Mouse (Mus musculus): ENCODE measurements around the gene Ube2g1.
"Not testable (repeated sequence)": the region's sequence is repeated elsewhere in the genome, so short reads cannot be mapped to it uniquely, and the experiment has no call there.

Ube2g1 gene

GRCm38 (mm10) chr11:72597780-72598179 lies 9.3 kb upstream of the Ube2g1 start:
- no peak for DNase-seq (ENCODE audit: inconsistent ontology term)

DNA sequence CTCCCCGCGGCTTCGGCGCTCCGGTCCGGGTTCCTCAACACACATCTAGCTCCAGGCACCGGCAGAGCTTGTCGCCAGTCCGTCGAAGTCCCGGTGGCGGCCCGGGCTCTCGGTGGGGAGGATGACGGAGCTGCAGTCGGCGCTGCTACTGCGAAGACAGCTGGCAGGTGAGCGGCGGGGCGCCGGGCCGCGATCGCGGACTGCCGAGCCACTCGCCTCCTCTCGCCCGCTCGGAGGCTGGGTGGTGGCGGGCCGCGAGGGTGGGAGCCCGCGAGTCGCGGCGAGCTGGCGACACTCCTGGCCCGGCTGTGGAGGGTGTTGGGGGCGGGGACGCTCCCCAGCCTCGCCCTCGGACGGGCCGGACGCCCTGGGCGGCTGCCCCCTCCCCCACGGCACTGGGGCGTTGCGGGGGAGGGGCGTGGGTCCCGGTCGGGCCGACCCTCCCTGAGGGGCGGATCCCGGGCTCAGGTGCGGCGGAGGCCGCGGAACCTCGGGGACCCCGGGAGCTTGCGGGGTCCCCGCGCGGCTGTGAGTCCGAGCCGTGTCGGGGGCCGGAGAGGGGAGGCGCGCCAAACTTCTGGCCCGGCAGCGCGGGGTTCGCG lies 487 bp downstream of the Ube2g1 start:
- peak; percentile 88 for DNase-seq (ENCODE audit: inconsistent ontology term)

GRCm38 (mm10) chr11:72608071-72608679 lies 1.1 kb downstream of the Ube2g1 start:
- peak; percentile 97 for DNase-seq (ENCODE audit: inconsistent ontology term)

DNA sequence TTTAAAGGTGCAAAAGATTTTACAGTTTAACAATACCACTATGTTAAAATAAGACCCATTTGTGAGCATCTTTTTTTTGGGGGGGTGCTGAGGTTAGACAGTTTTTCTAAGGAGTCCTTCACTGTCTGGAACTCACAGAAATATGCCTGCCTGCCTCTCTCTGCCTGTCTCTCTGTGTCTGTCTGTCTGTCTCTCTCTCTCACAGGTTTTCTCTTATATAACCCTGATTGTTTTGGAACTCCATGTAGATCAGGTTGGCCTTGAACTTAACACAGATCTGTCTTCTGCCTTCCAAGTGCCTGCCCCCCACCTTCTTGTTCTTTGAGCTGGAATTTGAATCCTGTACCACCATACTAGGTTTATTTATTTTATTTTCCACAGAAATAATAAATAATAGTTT lies 2.2 kb downstream of the Ube2g1 start:
- no peak for DNase-seq (ENCODE audit: inconsistent ontology term)

DNA sequence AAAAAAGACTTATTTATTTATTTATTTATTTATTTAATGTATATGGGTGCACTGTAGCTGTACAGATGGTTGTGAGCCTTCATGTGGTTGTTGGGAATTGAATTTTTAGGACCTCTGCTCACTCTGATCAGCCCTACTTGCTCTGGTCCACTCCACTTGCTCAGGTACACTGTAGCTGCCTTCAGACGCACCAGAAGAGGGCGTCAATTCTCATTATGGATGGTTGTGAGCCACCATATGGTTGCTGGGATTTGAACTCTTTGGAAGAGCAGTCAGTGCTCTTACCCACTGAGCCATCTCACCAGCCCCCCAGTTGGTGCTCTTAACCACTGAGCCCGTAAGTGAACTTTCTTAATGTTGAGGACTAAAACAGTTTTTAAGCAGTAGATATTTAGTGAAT lies 7.3 kb downstream of the Ube2g1 start:
- not testable (repeated sequence) for DNase-seq (ENCODE audit: inconsistent ontology term)

- DNase-seq (ENCODE audit: inconsistent ontology term) = no peak
Observed at GRCm38 (mm10) chr11:72615931-72616330, 8.8 kb downstream of the Ube2g1 start.

GRCm38 (mm10) chr11:72618476-72618875 lies 11.4 kb downstream of the Ube2g1 start:
- DNase-seq (ENCODE audit: inconsistent ontology term) = no peak

DNA sequence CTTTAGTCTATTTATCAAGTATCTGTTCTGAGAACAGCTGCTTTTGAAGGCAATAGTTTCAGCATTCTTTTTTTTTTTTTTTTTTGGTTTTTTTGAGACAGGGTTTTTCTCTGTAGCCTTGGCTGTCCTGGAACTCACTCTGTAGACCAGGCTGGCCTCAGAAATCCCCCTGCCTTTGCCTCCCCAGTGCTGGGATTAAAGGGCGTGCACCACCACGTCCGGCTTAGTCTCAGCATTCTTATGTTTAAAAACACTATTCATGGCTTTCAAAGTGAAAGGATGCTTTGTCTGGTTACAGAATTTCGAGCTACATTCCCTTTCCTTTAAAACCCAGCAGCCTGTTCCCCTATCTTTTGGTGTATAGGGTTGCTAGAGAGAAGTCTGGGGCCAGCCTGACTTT lies 35.6 kb downstream of the Ube2g1 start:
- DNase-seq (ENCODE audit: inconsistent ontology term) = peak; percentile 7

DNA sequence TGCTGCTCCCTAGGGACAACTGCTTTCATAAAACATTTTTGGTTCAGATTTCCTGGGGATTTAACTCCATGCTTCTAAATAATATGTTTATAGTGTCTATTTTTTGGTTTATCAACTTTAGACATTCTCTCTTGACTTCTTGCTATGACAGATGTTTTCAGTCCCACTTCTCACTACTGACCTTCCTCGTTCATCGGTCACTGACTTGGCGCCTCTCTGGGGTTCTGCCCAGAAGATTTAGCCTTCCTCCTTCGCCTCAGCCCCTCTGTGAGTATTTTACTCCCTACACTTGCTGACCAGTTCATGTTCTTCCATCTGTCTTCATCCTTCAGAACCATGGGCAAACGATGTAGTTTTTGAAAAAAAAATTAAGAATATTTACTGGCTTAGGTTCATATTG lies 38.3 kb downstream of the Ube2g1 start:
- no peak for DNase-seq (ENCODE audit: inconsistent ontology term)

DNA sequence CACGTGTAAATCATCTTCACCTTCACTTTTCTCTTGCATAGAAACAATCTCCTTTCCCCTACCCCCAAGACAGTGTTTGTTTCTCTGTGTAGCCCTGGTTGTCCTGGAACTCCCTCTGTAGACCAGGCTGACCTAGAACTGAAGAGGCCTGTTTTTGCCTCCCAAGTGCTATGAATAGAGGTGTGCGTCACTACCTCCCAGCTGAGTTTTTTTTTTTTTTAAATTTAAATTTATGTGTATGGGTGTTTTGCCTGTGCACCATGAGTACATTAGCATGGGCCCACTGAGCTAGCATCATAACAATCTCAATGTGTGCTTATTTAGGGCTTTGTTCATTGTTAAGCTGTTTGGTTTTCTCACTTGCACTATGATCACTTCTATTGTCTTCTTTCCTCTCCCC lies 43.3 kb downstream of the Ube2g1 start:
- DNase-seq (ENCODE audit: inconsistent ontology term) = no peak

GRCm38 (mm10) chr11:72659918-72660317 lies 52.8 kb downstream of the Ube2g1 start:
- no peak for DNase-seq (ENCODE audit: inconsistent ontology term)

- no peak for DNase-seq (ENCODE audit: inconsistent ontology term)
Observed at GRCm38 (mm10) chr11:72660359-72660758, 53.3 kb downstream of the Ube2g1 start.

DNA sequence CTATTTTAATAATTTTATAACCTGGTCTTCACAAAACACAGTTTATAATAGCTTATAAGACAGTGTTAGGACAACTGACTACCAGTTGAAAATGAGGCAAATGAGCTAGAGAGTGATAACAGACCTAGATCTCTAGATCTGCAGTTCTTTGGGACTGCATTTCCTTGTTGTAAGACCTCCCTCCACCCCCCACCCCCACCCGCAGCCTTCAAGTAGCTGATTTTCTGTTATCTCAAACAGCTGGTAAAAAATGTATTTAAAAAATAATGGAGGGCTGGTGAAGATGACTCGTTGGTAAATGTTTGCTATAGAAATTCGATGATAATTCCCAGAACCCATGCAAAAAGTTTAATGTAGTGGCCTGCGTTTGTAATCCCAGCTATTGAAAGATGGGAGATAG lies 57.6 kb downstream of the Ube2g1 start:
- DNase-seq (ENCODE audit: inconsistent ontology term) = no peak

- DNase-seq (ENCODE audit: inconsistent ontology term) = no peak
Observed at GRCm38 (mm10) chr11:72670634-72671033, 63.6 kb downstream of the Ube2g1 start.

- DNase-seq (ENCODE audit: inconsistent ontology term) = no peak
Observed at GRCm38 (mm10) chr11:72671294-72671988, 64.4 kb downstream of the Ube2g1 start.

- DNase-seq (ENCODE audit: inconsistent ontology term) = no peak
Observed at GRCm38 (mm10) chr11:72672438-72672837, 65.4 kb downstream of the Ube2g1 start.

DNA sequence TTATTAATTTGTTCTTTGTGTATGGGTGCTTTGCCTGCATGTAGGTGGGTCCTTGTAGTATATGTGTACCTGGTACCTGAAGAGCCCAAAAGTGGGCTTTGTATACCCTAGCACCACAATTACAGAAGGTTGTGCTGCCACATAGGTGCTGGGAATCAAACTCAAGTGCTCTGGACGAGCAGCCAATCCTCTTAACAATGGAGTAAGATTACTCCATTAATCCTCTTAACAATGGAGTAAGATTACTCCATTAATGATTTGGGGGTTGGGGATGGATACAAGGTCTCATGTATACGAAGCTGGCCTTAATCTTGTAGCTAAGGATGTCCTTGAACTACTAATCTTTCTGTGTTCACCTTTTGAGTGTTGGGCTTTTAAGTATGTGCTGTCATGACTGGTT lies 68.2 kb downstream of the Ube2g1 start:
- DNase-seq (ENCODE audit: inconsistent ontology term) = no peak

DNA sequence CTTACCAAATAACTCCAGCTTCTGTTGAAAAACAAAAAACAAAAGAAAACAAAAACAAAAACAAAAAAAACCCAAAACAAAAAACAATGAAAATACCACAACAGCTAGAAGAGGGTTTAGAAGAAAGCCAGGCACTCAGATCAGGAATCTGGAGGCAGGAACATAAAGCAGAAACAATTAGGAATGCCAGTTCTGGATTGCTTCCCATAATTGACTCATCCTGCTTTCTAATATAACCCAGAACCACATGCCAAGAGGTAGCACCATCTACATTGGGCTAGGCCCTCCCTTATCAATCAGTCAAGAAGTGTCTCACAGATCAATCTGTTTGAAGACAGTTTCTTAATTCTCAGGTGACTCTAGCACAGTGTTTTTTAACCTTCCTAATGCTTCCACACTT lies 73.6 kb downstream of the Ube2g1 start:
- DNase-seq (ENCODE audit: inconsistent ontology term) = peak; percentile 63

- no peak for DNase-seq (ENCODE audit: inconsistent ontology term)
Observed at GRCm38 (mm10) chr11:72683402-72683801, 76.3 kb downstream of the Ube2g1 start.

- no peak for DNase-seq (ENCODE audit: inconsistent ontology term)
Observed at GRCm38 (mm10) chr11:72686697-72687096, 79.6 kb downstream of the Ube2g1 start.

DNA sequence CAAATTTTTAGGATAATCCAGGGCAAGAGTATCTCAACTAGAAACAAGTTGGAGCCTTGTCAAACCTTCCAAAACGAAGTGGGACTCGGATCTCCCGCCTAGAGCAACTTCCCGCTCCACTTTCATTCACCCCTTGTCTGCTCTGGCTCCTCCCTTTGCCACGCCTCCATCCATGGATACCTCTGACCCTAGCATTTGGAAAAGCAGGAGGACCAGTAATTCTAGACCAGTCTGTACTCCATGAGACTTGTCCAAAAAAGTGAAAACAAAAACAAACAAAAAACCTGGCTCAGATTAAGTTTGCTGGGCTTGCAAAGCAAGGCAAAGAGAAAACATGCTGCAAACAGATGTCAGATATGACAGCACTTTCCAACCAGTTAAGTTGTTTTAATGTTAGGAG lies 81.2 kb downstream of the Ube2g1 start:
- DNase-seq (ENCODE audit: inconsistent ontology term) = no peak

DNA sequence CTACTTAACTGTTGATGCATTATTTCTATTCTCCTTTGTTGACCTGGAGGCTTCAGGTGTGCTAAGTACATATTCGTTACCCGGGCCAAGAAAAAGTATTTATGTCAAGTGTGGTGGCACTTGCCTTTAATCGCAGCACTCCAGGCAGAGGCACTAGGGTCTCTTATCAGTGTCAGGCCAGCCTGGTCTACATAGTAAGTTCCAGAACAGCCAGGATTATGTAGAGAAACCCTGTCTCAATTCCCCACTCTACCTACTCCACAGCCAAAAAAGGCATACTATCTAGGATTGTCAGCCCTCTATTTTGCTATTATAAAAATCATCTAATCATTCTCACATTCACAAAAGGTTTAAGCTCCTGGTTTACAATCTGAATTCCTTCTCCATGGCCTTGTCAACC lies 82.0 kb downstream of the Ube2g1 start:
- no peak for DNase-seq (ENCODE audit: inconsistent ontology term)

Data from Muller cell, postnatal 12 days (primary cell).